Mouse (Mus musculus): Measurements from ENCODE around the gene Lrrc49. TPM values are rescaled to one million over a fixed set of nuclear protein-coding genes. Genes with fewer than 3 reads are reported as not detected.
A peak's percentile ranks its signal among the peaks of the same experiment; 100 is the strongest.

Lrrc49 gene
- polyA plus RNA-seq, 1 experiment = 1.1 TPM

DNA sequence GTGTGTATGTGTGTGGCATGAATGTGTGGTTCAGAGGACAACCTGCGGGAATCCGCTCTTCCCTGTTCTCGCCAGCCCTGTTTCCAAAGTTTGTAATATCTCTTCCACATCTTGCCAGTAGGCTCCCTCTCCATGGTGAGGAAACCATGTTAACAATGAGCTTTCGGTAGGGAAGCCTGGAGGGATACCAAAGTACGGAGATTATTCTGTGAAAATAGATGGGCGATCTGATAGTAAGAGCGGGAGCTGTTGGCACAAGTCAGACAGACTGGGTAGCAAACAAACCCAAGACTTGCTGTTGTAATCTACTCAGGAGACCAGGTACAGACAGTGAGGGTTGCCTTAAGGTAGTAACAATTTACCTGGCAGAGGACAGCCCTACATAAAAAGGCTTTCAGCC is 124.1 kb downstream of the Lrrc49 start:
- 97% methylated on average over 7 of the region's 7 CpGs for WGBS
- Histone ChIP-seq H3K27ac (ENCODE audit: control insufficient read depth, insufficient read depth, low read length) (no peak overlapping the region), H3K27me3 (ENCODE audit: control insufficient read depth, insufficient read depth, low read length) (no peaks in the 10 kb centered on the region; the same call in 1 of the 2 replicates), H3K36me3 (ENCODE audit: control insufficient read depth, insufficient read depth, low read length) (no peaks in the 10 kb centered on the region), H3K4me3 (ENCODE audit: control insufficient read depth, insufficient read depth, low read length) (no peak overlapping the region), H3K4me1 (replicated peaks; ENCODE audit: control insufficient read depth, insufficient read depth, low read length) (no peaks in the 10 kb centered on the region)
- TF ChIP-seq POLR2A (IDR thresholded peaks at IDR 0.05; ENCODE audit: control insufficient read depth, extremely low read depth, insufficient read depth, low read length, poor library complexity) = no peak
- TF ChIP-seq CTCF (IDR thresholded peaks at IDR 0.05; ENCODE audit: borderline replicate concordance, control insufficient read depth, extremely low read depth, insufficient read depth, low read length, poor library complexity) = no peak
- DNase-seq = no peak

DNA sequence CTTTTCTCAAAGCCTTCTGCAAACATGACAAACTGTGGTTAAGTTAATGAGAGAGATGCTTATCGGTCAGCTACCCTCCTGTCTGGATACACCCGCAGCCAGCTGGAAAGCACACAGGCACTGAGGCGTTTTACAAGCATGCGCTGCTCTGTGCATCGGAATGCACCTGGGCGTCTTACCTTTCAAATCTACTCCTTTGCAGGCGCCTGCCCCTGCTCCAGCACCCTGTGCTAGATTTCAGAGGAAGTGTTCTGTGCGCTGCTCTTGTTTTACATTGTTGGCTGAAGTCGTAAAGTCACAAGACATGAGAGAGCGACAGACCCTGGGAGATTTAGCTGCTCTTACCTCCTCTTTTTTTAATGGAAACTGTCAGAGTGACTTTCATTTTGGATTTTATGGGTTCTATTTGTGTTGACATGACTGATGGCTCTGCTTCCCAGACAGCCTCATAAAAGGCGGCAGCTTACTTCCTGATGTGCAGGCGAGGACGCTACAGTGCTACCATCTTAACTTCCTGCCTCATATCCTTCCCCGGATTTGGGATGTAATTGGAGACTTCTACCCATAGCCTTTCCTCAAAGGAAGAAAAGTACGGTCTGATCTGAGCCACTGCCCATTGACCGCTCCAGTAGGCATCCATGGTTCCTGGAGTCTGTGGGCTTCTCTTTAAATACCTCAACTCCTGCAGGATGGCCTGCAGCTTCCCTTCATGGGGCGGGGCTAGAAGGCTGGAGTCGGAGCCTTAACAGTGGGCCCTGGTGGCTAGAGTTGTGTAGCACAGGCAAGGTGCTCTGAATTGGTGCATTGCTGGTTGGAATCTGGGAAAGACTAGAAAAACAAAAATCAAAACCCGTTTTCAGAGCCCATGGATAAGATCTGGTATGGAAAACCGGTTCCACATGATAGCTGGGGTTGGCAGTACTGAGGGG is 125.3 kb downstream of the Lrrc49 start:
- H3K27me3 ChIP-seq (ENCODE audit: control insufficient read depth, insufficient read depth, low read length) = no peaks in the 10 kb centered on the region; the same call in 1 of the 2 replicates
- H3K4me3 ChIP-seq (ENCODE audit: control insufficient read depth, insufficient read depth, low read length) = 0 out of 2 replicates have a peak overlapping the region, but pooled peaks have one; percentile 6
- 24% methylated on average over 20 of the region's 20 CpGs for WGBS
- H3K36me3 ChIP-seq (ENCODE audit: control insufficient read depth, insufficient read depth, low read length) = no peaks in the 10 kb centered on the region
- H3K27ac ChIP-seq (ENCODE audit: control insufficient read depth, insufficient read depth, low read length) = no peak overlapping the region
- TF ChIP-seq POLR2A (IDR thresholded peaks at IDR 0.05; ENCODE audit: control insufficient read depth, extremely low read depth, insufficient read depth, low read length, poor library complexity) = no peak
- TF ChIP-seq CTCF (IDR thresholded peaks at IDR 0.05; ENCODE audit: borderline replicate concordance, control insufficient read depth, extremely low read depth, insufficient read depth, low read length, poor library complexity) = peak; percentile 46; the same call in 1 of the 2 replicates
- no peaks in the 10 kb centered on the region for H3K4me1 ChIP-seq (replicated peaks; ENCODE audit: control insufficient read depth, insufficient read depth, low read length)
- DNase-seq = peak; percentile 23

DNA sequence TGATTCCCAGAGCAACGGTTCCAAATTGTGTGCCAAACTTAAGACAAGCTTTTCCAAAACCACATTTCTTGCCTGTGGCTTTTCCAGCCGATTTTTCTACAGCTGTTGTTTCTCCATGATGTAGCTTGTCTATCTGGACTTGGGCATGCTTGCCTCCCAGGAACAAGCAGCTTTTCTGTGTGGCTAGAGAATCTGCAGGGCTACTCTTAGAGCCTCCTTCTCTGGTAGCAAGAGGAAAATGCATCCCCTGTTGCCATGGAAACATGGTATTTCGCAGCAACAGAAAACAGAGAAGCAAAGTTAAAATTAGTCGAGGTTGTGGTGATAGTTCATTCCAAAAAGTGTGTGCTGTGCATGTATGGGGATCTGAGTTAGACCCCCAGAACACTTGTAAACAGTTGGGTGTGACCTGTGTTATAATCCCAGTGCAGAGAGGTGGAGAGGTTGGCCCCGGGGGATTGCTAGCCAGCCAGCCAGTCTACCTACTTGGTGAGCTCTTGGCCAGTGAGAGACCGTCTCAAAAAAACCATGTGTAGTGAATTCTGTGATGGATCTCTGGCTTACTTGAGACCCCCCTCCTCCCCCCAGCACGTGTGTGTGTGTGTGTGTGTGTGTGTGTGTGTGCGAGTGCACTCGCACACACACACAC is 126.2 kb downstream of the Lrrc49 start:
- Histone ChIP-seq H3K4me3 (ENCODE audit: control insufficient read depth, insufficient read depth, low read length) (no peak overlapping the region), H3K4me1 (replicated peaks; ENCODE audit: control insufficient read depth, insufficient read depth, low read length) (no peaks in the 10 kb centered on the region), H3K27me3 (ENCODE audit: control insufficient read depth, insufficient read depth, low read length) (no peaks in the 10 kb centered on the region; the same call in 1 of the 2 replicates), H3K27ac (ENCODE audit: control insufficient read depth, insufficient read depth, low read length) (no peak overlapping the region), H3K36me3 (ENCODE audit: control insufficient read depth, insufficient read depth, low read length) (no peaks in the 10 kb centered on the region)
- DNase-seq = no peak
- WGBS = 63% methylated on average over 9 of the region's 9 CpGs
- TF ChIP-seq CTCF (IDR thresholded peaks at IDR 0.05; ENCODE audit: borderline replicate concordance, control insufficient read depth, extremely low read depth, insufficient read depth, low read length, poor library complexity) = no peak
- no peak for TF ChIP-seq POLR2A (IDR thresholded peaks at IDR 0.05; ENCODE audit: control insufficient read depth, extremely low read depth, insufficient read depth, low read length, poor library complexity)

DNA sequence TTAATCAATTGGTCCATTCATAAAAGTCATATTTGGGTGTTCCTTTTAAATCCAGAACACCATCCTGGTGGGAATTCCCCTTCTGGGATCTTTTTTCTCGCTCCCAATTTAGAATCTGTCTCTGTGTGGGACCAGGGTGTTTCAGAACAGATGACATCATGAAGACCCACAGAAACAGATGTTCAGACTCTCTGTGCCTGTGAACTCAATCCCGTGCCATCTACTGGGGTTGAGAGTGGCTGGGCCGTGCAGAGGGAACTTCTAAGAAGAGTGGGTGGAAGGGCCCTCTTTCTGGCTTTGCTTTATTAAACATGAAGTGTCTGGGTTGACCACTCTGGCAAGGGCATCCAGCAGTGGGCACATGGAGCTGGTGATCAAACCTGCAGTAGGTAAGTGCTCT is 129.5 kb downstream of the Lrrc49 start:
- TF ChIP-seq CTCF (IDR thresholded peaks at IDR 0.05; ENCODE audit: borderline replicate concordance, control insufficient read depth, extremely low read depth, insufficient read depth, low read length, poor library complexity) = no peak
- TF ChIP-seq POLR2A (IDR thresholded peaks at IDR 0.05; ENCODE audit: control insufficient read depth, extremely low read depth, insufficient read depth, low read length, poor library complexity) = no peak
- Histone ChIP-seq H3K4me1 (replicated peaks; ENCODE audit: control insufficient read depth, insufficient read depth, low read length) (no peaks in the 10 kb centered on the region), H3K27me3 (ENCODE audit: control insufficient read depth, insufficient read depth, low read length) (no peaks in the 10 kb centered on the region), H3K27ac (ENCODE audit: control insufficient read depth, insufficient read depth, low read length) (no peak overlapping the region), H3K36me3 (ENCODE audit: control insufficient read depth, insufficient read depth, low read length) (no peaks in the 10 kb centered on the region), H3K4me3 (ENCODE audit: control insufficient read depth, insufficient read depth, low read length) (no peak overlapping the region)
- WGBS = 81% methylated on average over 3 of the region's 3 CpGs
- no peak for DNase-seq

DNA sequence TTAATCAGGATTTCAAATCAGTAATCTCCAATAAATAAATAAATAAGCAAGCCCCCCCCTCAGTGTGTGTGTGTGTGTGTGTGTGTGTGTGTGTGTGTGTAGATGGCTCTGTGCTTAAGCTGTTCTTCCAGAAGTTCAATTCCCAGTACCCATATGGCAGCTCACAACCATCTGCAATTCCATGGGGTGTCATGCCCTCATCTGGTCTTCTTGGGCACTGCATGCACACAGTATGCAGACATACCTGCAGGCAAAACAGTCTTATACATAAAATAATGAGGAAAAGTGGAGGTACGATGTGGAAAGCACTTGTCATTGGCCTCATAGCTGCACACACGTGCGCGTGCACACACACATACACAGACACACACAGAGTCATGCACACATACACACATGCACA is 136.7 kb downstream of the Lrrc49 start:
- H3K27ac ChIP-seq (ENCODE audit: control insufficient read depth, insufficient read depth, low read length) = no peak overlapping the region
- TF ChIP-seq POLR2A (IDR thresholded peaks at IDR 0.05; ENCODE audit: control insufficient read depth, extremely low read depth, insufficient read depth, low read length, poor library complexity) (no peak), CTCF (IDR thresholded peaks at IDR 0.05; ENCODE audit: borderline replicate concordance, control insufficient read depth, extremely low read depth, insufficient read depth, low read length, poor library complexity) (no peak)

DNA sequence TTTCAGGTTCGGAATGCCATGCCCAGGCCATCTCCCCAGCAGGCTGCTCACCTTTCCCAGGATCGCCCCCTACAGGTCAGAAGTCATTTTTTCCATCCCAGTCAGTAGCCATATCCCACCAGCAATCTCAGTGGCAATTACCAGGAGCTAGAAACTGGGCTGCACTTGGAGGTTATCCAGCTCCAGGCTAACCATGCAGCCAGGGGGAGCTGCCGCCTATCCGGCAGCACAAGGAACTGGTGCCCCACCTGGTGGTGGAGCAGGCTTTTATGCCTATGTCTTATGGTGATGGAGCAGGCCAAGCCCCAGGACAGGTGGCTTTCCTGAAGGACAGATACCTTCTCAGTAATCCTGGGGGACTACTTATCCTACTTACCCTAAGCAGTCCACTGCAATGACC is 139.8 kb downstream of the Lrrc49 start:
- Histone ChIP-seq H3K27ac (ENCODE audit: control insufficient read depth, insufficient read depth, low read length) (no peak overlapping the region), H3K27me3 (ENCODE audit: control insufficient read depth, insufficient read depth, low read length) (no peaks in the 10 kb centered on the region), H3K4me1 (replicated peaks; ENCODE audit: control insufficient read depth, insufficient read depth, low read length) (no peaks in the 10 kb centered on the region), H3K4me3 (ENCODE audit: control insufficient read depth, insufficient read depth, low read length) (no peak overlapping the region), H3K36me3 (ENCODE audit: control insufficient read depth, insufficient read depth, low read length) (no peaks in the 10 kb centered on the region)
- TF ChIP-seq POLR2A (IDR thresholded peaks at IDR 0.05; ENCODE audit: control insufficient read depth, extremely low read depth, insufficient read depth, low read length, poor library complexity) (no peak), CTCF (IDR thresholded peaks at IDR 0.05; ENCODE audit: borderline replicate concordance, control insufficient read depth, extremely low read depth, insufficient read depth, low read length, poor library complexity) (no peak)
- peak; percentile 4 for DNase-seq
- WGBS = 55% methylated on average over 4 of the region's 4 CpGs

More for the DNA sequence above, 136.7 kb downstream of the Lrrc49 start:
- WGBS = 95% methylated on average over 4 of the region's 4 CpGs
- Histone ChIP-seq H3K36me3 (ENCODE audit: control insufficient read depth, insufficient read depth, low read length) (no peaks in the 10 kb centered on the region), H3K27me3 (ENCODE audit: control insufficient read depth, insufficient read depth, low read length) (no peaks in the 10 kb centered on the region), H3K4me1 (replicated peaks; ENCODE audit: control insufficient read depth, insufficient read depth, low read length) (no peaks in the 10 kb centered on the region), H3K4me3 (ENCODE audit: control insufficient read depth, insufficient read depth, low read length) (no peak overlapping the region)
- DNase-seq = no peak

All from thymus, adult 2 months (tissue).